Mouse (Mus musculus): ENCODE data around the gene Cfap70. TPM values are rescaled to one million over a fixed set of nuclear protein-coding genes. Genes with fewer than 3 reads are reported as not detected.

The Cfap70 gene
- 0.01 and 0.16 TPM in 2 replicates for polyA plus RNA-seq (2012; rRNA removed)

DNA sequence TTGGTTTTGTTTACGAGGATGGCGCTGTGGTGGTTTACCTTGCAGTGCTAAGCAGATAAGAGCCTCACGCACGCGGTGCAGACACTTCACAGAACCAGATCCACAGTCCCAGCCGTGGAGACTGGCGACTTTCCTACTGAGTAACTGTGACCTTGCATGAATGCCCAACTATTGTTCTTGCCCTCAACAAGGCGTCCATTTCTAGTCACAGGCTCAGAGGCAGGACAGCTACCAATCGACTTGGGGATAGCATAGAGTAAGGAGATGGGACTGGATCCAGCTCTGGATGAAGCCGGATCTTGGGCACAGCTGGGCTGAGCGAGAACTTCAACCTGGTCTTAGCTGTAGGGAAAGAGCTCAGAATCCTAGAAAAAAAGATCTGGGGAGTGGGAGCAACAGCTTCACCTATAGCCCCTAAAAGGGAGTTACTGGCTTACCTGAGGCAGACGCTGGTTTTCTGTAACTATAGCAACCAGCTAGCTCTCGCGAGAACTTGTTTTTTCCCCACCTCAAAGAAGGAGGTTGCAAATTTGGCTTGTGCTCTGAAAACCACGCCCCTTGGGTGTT is at the start of gene Cfap70:
Gene Cfap70 (minus strand): TSS at position 462 of the 567 bp plus-strand sequence.

DNA sequence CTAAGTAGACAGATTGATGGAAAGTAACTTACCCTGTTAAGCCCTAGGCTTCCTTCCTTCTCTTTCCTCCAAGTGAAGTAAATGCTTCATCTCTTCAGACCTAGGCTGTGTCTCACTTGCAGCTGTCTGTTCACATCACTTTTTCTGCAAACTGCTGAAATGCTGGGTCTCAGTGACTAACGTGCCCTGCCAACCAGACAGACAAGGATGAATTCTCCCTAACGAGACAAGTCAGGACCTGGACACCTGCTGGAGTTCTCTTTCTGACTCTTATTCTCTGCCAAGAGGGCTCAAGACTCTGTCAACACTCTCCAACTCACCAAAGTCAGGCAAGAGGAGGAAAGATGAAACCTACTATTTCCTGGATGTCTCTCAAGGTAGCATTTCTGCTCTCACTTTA is 44.6 kb upstream of the Cfap70 start, which contains the start of gene Mss51:
Gene Mss51 (minus strand): TSS at position 299 of the 400 bp plus-strand sequence.

DNA sequence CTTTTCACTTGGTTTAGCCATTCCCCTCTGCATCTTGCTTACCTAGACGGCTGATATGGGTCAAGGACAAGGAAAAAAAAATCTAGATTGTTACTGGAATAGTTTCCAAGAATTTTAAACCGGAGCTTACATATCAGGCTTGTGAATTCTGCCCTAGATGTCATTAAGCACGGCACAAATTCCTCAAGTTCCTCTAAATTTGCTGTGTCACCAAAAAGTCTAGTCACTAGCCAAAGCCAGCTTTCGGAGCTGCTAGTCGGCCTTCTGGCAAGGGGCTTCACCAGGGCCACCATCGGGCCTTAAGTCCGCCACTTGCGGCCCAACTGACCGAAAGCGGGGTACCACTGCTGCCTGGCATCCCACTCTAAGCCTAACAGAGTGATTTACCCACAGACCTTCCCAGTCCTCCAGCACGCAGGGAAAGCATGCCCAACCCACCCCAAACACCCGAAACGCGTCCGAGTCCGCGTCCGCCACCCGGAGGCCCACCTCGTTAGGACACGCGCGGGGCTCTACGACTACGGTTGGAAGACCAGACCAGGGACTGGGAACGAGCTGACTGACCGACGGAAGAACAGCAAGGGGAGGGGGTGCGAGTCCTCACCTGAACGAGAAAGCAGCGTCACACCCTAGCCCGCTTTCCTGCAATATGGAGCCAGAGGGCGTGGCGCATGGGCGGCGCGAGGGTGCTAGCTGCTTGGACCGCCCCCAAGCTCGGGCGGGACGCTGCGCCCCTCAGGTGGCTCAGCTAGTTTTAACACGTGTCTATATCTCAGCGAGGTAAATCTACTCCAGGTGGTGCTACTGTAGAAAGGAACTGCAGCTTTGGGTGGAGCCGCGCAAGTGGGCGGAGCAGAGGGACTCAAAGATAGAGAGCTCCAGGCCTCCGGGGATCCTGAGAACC is 27.5 kb upstream of the Cfap70 start, which contains the start of gene Anxa7:
Gene Anxa7 (minus strand): TSS at position 843 of the 904 bp plus-strand sequence.

DNA sequence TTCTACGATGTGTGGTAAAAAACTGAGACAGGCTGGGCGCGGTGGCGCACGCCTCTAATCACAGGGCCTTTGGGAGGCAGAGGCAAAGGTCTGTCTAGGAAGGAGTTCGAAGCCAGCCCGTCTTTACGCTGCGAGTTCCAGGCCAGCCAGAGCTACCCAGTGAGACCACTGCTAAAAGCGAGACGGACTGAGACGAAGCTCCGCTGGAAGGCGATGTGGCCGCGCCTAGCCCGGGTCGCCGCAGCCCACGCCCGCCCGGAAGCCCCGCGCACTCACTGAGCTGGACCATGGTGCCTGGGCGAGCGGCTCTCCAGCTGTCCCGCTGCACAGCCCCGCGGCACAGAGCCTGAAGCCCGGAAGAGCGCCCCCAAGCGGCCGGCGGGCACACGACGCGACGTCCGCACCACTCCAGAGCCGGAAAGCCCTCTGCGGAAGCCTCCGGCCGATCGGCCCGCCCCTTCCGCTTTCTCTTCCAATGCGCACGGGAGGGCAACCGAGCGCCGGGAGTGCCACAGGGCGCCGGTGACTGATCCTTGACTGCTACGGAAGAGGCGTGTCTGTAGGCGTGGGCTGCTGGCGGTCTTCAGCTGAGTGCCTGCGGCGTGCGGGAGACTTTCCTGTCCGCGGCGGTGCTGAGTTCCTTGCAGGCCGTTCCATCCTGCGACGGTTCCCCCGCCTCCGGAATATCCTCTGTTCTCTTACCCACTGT is 58.7 kb downstream of the Cfap70 start, which contains the start of gene Mrps16:
Gene Mrps16 (minus strand): TSS at position 430 of the 709 bp plus-strand sequence.

DNA sequence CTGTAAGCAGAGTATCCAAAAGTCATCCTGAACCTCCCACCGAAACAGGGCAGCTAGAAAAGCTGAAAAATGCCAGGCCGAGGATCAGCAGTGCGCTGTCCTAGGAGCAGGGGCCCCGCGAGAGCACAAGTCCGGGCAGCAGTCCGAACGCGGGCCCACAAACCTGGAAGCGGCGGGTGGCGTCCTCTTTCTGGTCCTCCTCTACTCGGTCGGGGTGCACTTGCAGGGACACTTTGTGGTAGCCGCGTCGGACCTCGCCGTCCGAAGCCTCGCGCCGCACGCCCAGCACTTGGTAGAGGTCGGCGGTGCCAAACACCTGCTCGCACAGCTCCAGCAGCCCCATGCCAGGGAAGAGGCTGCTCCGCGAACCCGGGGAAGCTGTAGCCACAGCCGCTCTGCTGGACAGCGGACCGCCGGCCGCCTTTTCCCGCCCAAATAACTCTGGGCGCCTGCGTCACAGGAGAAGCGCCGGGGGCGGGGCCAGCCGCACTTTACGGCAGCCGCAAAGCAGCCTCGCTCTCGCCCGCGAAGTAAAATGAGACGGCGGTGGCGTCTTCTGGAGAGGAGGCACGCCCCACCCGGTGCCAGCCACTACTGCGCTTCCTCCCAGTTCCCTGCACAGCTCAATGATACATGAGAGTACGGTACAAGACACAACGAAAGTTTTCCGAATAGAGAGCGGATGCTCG is 63.4 kb downstream of the Cfap70 start, which contains the start of gene Dnajc9:
Gene Dnajc9 (minus strand): TSS at position 470 of the 689 bp plus-strand sequence.

DNA sequence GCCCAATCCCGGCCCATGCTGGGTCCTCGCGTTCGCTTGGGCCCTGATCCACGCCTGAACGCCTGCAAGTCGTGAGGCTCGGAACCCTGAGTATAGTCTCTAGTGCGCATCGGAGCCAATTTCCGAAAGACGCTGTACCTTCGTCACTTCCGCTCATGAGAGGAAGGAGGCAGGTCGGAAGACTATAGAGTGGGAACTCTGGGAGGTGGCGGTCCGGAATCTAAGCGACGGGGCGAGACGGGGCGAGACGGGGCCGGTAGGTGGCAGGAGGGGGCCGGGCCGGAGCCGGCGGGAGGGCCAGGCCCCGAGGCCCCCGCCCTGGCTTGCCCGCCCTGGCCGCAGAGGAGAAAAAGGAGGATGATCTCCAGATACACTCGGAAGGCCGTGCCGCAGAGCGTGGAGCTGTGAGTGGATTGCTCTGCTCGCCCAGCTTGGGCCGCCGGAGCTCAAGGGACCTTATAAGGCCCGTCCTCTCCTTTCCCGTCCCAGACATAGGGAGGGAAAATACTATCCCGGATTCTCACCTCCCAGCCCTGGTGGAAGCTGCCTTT is 104.0 kb downstream of the Cfap70 start, which contains the start of the genes Ecd and Fam149b:
Gene Ecd (minus strand): TSS at position 131 of the 551 bp plus-strand sequence.
Gene Fam149b (plus strand): TSS at position 172 of the 551 bp plus-strand sequence.

Other genes starting within 250 kb of the Cfap70 start
- gene Kcnk16, start 183.0 kb downstream of the Cfap70 start, polyA plus RNA-seq (2012; rRNA removed), result 4.5 and 5.5 TPM in 2 replicates
- 7.0 and 7.5 TPM in 2 replicates for gene Nudt13, start 157.5 kb downstream of the Cfap70 start, polyA plus RNA-seq (2012; rRNA removed)
- 15.4 and 18.1 TPM in 2 replicates for gene Ecd, start 104.1 kb downstream of the Cfap70 start, polyA plus RNA-seq (2012; rRNA removed)
- gene Fam149b, start 104.1 kb downstream of the Cfap70 start, polyA plus RNA-seq (2012; rRNA removed), result 7.5 and 7.6 TPM in 2 replicates
- 77.2 and 80.5 TPM in 2 replicates for gene Dnajc9, start 63.3 kb downstream of the Cfap70 start, polyA plus RNA-seq (2012; rRNA removed)
- 20.7 and 22.9 TPM in 2 replicates for gene Mrps16, start 58.6 kb downstream of the Cfap70 start, polyA plus RNA-seq (2012; rRNA removed)
- gene Anxa7, start 27.9 kb upstream of the Cfap70 start, polyA plus RNA-seq (2012; rRNA removed), result 37.5 and 39.0 TPM in 2 replicates
- gene Mss51, start 44.7 kb upstream of the Cfap70 start, polyA plus RNA-seq (2012; rRNA removed), result 1.4 and 1.9 TPM in 2 replicates
- 25.2 and 29.3 TPM in 2 replicates for gene Ppp3cb, start 94.3 kb upstream of the Cfap70 start, polyA plus RNA-seq (2012; rRNA removed)
- gene Usp54, start 188.8 kb upstream of the Cfap70 start, polyA plus RNA-seq (2012; rRNA removed), result 1.5 TPM in 2 replicates
- gene Myoz1, start 204.3 kb upstream of the Cfap70 start, polyA plus RNA-seq (2012; rRNA removed), result 0.08 and 0.36 TPM in 2 replicates
- gene Synpo2l, start 216.1 kb upstream of the Cfap70 start, polyA plus RNA-seq (2012; rRNA removed), result 0.05 and 0.43 TPM in 2 replicates
- 31.9 and 38.3 TPM in 2 replicates for gene Sec24c, start 222.1 kb upstream of the Cfap70 start, polyA plus RNA-seq (2012; rRNA removed)
- gene Fut11, start 242.7 kb upstream of the Cfap70 start, polyA plus RNA-seq (2012; rRNA removed), result 3.0 and 3.4 TPM in 2 replicates